Mouse (Mus musculus): ENCODE measurements around the gene 1600002K03Rik. TPM values are rescaled to one million over a fixed set of nuclear protein-coding genes. Genes with fewer than 3 reads are reported as not detected.

The 1600002K03Rik gene
- total RNA-seq, 2 experiments from 2014 or later: 3.3 to 4.2 TPM

- no peak for DNase-seq
- intact Hi-C loops (cut with DNase I; ENCODE audit: low total_unique reads): no loop called here
These were observed 32.6 kb upstream of the 1600002K03Rik start for GRCm38 (mm10) chr10:80139975-80140665.

GRCm38 (mm10) chr10:80140666-80141035 lies 32.1 kb upstream of the 1600002K03Rik start, which contains the start of gene Cbarp:
Cbarp (minus strand) TSS chr10:80140835.
- DNase-seq: no peak
- intact Hi-C loops (cut with DNase I; ENCODE audit: low total_unique reads): no loop called here

GRCm38 (mm10) chr10:80141243-80141642 lies 31.5 kb upstream of the 1600002K03Rik start:
- peak; percentile 92 for DNase-seq
- intact Hi-C loops (cut with DNase I; ENCODE audit: low total_unique reads): no loop called here

GRCm38 (mm10) chr10:80141786-80142529 lies 30.8 kb upstream of the 1600002K03Rik start:
- peak; percentile 96 for DNase-seq
- intact Hi-C loops (cut with DNase I; ENCODE audit: low total_unique reads): no loop called here

- DNase-seq: no peak
- intact Hi-C loops (cut with DNase I; ENCODE audit: low total_unique reads): no loop called here
These were observed 30.2 kb upstream of the 1600002K03Rik start for GRCm38 (mm10) chr10:80142530-80142925.

- intact Hi-C loops (cut with DNase I; ENCODE audit: low total_unique reads): loop anchor here (1.0 kb wide), 1 partner anchor 22 kb away; the partner anchor contains the start of gene Cirbp
- DNase-seq: no peak
These were observed 29.1 kb upstream of the 1600002K03Rik start for GRCm38 (mm10) chr10:80143664-80144063.

- no peak for DNase-seq
- intact Hi-C loops (cut with DNase I; ENCODE audit: low total_unique reads): loop anchor here (1.0 kb wide), 1 partner anchor 21 kb away; the partner anchor contains the start of gene Cirbp
These were observed 28.6 kb upstream of the 1600002K03Rik start for GRCm38 (mm10) chr10:80144159-80144558.

- DNase-seq: peak; percentile 83
- intact Hi-C loops (cut with DNase I; ENCODE audit: low total_unique reads): loop anchor here (1.0 kb wide), 1 partner anchor 20 kb away; the partner anchor contains the start of gene Cirbp
These were observed 27.6 kb upstream of the 1600002K03Rik start for GRCm38 (mm10) chr10:80144864-80145838.

- intact Hi-C loops (cut with DNase I; ENCODE audit: low total_unique reads): no loop called here
- no peak for DNase-seq
These were observed 26.8 kb upstream of the 1600002K03Rik start for GRCm38 (mm10) chr10:80145896-80146295.

- DNase-seq: no peak
- intact Hi-C loops (cut with DNase I; ENCODE audit: low total_unique reads): no loop called here
These were observed 26.2 kb upstream of the 1600002K03Rik start for GRCm38 (mm10) chr10:80146568-80147011.

GRCm38 (mm10) chr10:80147146-80147718 lies 25.5 kb upstream of the 1600002K03Rik start:
- intact Hi-C loops (cut with DNase I; ENCODE audit: low total_unique reads): no loop called here
- DNase-seq: no peak

- peak; percentile 85 for DNase-seq
- intact Hi-C loops (cut with DNase I; ENCODE audit: low total_unique reads): no loop called here
These were observed 24.8 kb upstream of the 1600002K03Rik start, which contains the start of gene Midn for GRCm38 (mm10) chr10:80147719-80148601. Midn (plus strand) TSS chr10:80148272.

GRCm38 (mm10) chr10:80148610-80149290 lies 24.0 kb upstream of the 1600002K03Rik start:
- intact Hi-C loops (cut with DNase I; ENCODE audit: low total_unique reads): no loop called here
- DNase-seq: peak; percentile 96

- DNase-seq: peak; percentile 98
- intact Hi-C loops (cut with DNase I; ENCODE audit: low total_unique reads): no loop called here
These were observed 23.2 kb upstream of the 1600002K03Rik start for GRCm38 (mm10) chr10:80149291-80150225.

GRCm38 (mm10) chr10:80150226-80151210 lies 22.2 kb upstream of the 1600002K03Rik start:
- peak; percentile 52 for DNase-seq
- intact Hi-C loops (cut with DNase I; ENCODE audit: low total_unique reads): no loop called here

All from gastrocnemius, postnatal 14 days (tissue).